Mouse (Mus musculus): ENCODE measurements around the gene Maml2. TPM values are rescaled to one million over a fixed set of nuclear protein-coding genes. Genes with fewer than 3 reads are reported as not detected.

The Maml2 gene
- polyA plus RNA-seq, 1 experiment from 2014 or later: 13.9 TPM

DNA sequence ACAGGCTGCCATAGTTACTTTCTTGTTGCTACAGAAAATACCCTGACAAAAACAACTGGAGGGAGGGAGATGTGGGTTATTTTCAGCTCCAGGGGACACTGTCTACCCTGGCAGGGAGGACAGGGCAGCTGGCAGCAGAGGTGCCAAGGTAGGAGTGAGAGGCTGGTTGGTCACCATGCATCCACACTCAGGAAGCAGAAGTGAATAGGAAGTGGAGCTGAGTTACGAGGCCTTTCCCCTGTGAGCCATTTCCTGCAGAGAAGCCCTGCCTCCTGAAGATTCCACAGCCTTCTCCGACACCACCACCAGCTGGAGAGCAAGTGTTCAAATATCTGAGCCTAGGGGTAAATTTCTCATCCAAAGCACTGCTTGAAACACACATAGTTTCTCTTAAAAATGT is 277.2 kb downstream of the Maml2 start:
- Histone ChIP-seq H3K36me3 (no peaks in the 10 kb centered on the region), H3K27me3 (replicated peaks) (no peaks in the 10 kb centered on the region), H3K9ac (no peak overlapping the region), H3K4me3 (no peak overlapping the region), H3K27ac (no peak overlapping the region), H3K4me2 (replicated peaks) (no peak overlapping the region), H3K4me1 (no peaks in the 10 kb centered on the region; the same call in 1 of the 2 replicates), H3K9me3 (no peaks in the 10 kb centered on the region)
- WGBS: 63% methylated on average over 2 of the region's 2 CpGs
- ATAC-seq (ENCODE audit: low FRiP score, low read depth): no peak

DNA sequence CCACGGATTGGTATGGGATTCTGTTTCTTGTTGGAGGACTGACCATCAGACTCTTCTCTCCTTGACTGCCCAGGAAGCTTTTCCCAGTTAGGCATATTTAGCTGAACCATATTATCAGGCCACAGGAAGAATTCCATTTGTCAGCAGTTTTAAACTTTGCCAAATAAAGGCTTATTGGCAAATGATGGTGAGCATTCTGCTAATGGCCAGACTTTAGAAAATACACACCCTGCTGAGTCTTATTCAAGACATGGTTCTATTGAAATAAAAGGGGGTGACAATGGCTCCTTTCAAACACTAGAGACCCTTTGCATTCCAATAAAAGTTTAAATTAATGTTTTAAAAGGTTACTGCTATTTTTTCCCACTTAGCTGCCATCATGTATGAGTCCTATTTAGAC is 279.4 kb downstream of the Maml2 start:
- Histone ChIP-seq H3K4me2 (replicated peaks) (no peak overlapping the region), H3K27ac (no peak overlapping the region), H3K4me1 (no peaks in the 10 kb centered on the region; the same call in 1 of the 2 replicates), H3K9ac (no peak overlapping the region), H3K4me3 (no peak overlapping the region), H3K9me3 (no peaks in the 10 kb centered on the region), H3K27me3 (replicated peaks) (no peaks in the 10 kb centered on the region), H3K36me3 (no peaks in the 10 kb centered on the region)
- no peak for ATAC-seq (ENCODE audit: low FRiP score, low read depth)
- 79% methylated on average over 1 of the region's 1 CpGs for WGBS

DNA sequence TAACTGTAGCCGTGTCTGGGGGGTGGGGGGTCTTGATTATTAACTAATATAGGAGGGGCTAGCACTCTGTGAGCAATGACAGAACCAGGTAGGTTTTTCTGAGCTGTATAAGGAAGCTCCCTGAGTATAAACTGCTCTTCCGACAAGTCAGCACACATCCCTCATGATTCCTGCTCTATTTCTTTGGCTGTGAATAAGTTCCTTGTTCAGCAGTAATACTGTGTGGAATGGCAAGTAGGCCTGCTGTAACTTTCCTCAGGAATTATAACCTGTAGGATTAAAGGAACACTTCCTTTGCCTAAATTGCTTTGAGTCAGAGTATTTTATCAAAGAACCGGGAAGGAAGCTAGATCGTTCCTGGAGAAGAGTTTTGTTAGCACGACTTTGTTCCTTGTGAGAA is 283.4 kb downstream of the Maml2 start:
- ATAC-seq (ENCODE audit: low FRiP score, low read depth): no peak
- 79% methylated on average over 5 of the region's 5 CpGs for WGBS
- Histone ChIP-seq H3K4me3 (no peak overlapping the region), H3K4me1 (peaks cover 7% of the 10 kb centered on the region; the same call in 1 of the 2 replicates), H3K27ac (no peak overlapping the region), H3K9me3 (no peaks in the 10 kb centered on the region), H3K36me3 (no peaks in the 10 kb centered on the region), H3K4me2 (replicated peaks) (no peak overlapping the region), H3K27me3 (replicated peaks) (no peaks in the 10 kb centered on the region), H3K9ac (no peak overlapping the region)

DNA sequence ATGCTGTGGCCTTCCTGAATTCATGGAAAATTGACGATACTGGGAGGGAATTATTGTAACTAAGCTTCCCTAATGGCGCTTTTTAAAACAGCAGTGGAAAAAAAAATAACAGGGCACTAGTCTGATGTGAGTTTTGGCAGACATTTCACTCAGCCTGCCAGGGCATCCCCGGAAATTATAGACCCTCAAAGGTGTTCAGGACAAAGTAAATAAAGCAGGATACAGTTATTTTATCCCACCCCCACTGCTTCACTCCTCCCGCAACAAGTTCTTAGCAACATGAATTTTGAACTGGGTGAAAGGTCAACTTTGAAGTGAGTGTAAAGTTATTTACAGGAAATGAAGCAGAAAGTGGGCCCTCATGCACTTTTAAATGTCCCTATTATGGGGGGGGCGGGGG is 286.2 kb downstream of the Maml2 start:
- no peak overlapping the region for H3K27ac ChIP-seq
- H3K4me3 ChIP-seq: no peak overlapping the region
- H3K4me1 ChIP-seq: peaks cover 17% of the 10 kb centered on the region
- no peaks in the 10 kb centered on the region for H3K9me3 ChIP-seq
- H3K4me2 ChIP-seq (replicated peaks): no peak overlapping the region
- no peak for ATAC-seq (ENCODE audit: low FRiP score, low read depth)
- H3K27me3 ChIP-seq (replicated peaks): no peaks in the 10 kb centered on the region
- H3K36me3 ChIP-seq: no peaks in the 10 kb centered on the region
- H3K9ac ChIP-seq: no peak overlapping the region
- 51% methylated on average over 5 of the region's 5 CpGs for WGBS

DNA sequence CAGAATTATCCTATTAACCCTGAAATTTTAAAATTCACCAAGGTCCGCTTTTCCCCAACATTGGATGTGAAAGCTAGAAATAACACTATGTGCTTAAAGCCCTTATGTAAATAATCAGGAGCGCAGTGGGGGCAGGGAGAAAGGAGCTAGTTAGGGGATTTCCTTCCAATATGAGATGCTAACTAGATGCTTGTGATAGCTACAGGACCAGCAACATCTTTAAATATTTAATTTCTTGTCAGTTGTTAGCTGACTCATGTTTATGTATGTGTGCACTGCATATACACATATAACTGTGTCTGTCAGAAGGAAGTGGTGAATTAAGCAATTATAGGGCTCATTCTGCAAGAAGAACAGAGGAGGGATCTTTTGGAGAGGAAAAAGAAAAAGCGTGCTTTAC is 286.7 kb downstream of the Maml2 start:
- Histone ChIP-seq H3K4me2 (replicated peaks) (no peak overlapping the region), H3K27ac (no peak overlapping the region), H3K4me3 (no peak overlapping the region), H3K36me3 (no peaks in the 10 kb centered on the region), H3K4me1 (peaks cover 17% of the 10 kb centered on the region), H3K27me3 (replicated peaks) (no peaks in the 10 kb centered on the region), H3K9me3 (no peaks in the 10 kb centered on the region), H3K9ac (no peak overlapping the region)
- WGBS: 81% methylated on average over 3 of the region's 3 CpGs
- ATAC-seq (ENCODE audit: low FRiP score, low read depth): no peak

DNA sequence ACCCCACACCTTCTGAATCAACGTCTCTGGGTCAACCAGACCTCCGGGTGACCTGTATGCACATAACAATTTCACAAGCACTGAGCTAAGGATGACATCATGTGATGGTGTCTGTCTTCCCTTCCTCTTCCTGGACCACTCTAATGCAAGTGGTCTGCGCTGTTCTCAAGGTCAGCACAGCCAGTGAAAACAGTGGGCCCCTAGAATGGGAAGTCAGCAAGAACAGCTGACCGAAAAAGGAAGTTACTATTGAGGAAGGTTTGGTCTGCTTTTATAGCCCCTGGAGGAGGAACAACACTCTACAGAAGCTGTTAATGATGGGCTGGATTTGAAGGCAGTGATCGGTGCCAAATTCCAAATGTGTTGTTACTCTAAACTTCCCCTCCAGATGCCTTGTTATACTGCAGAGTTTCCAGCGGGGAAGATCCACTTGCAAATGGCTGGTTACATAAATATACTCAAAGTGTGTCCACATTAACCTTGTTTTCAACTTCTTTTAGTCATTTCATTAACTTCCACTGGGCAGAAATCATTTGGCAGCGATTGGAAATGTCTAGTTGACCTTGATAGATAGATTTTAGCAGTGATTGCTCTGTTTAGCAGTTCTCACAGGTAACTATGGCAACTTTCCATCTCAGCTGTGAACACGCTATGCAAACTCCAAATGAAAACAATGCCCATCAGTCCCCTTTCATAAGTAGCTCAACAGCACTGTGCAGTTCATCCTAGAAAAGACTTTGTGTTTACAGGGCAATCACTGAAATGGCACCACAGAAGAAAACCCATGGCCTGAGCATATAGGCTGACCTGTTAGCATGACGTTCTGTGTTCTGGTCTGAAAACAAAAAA is 289.6 kb downstream of the Maml2 start:
- 59% methylated on average over 9 of the region's 9 CpGs for WGBS
- Histone ChIP-seq H3K27me3 (replicated peaks) (no peaks in the 10 kb centered on the region), H3K36me3 (no peaks in the 10 kb centered on the region), H3K27ac (no peak overlapping the region), H3K4me1 (peaks cover 17% of the 10 kb centered on the region), H3K4me2 (replicated peaks) (no peak overlapping the region), H3K9me3 (no peaks in the 10 kb centered on the region), H3K9ac (no peak overlapping the region), H3K4me3 (no peak overlapping the region)
- ATAC-seq (ENCODE audit: low FRiP score, low read depth): no peak

DNA sequence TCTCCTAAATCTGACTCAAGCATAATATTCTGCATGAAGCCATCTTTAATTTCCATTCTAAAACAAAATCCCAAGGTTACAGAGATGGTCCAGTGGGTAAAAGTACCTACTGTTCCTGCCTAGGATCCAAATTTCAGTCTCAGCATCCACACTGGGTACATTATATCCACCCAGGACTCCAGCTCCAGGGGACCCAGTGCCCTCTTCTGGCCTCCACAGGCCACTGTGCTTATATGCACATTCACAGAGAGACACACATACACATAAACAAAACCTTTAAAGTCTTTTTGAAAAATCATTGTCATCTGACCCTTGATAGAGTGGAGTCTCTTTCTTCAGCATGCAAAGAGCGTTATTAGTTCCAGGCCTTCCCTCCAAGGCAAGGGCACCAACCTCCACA is 291.0 kb downstream of the Maml2 start:
- no peaks in the 10 kb centered on the region for H3K27me3 ChIP-seq (replicated peaks)
- H3K36me3 ChIP-seq: no peaks in the 10 kb centered on the region
- peaks cover 10% of the 10 kb centered on the region for H3K4me1 ChIP-seq
- 96% methylated on average over 1 of the region's 1 CpGs for WGBS
- ATAC-seq (ENCODE audit: low FRiP score, low read depth): no peak
- no peak overlapping the region for H3K27ac ChIP-seq
- H3K4me2 ChIP-seq (replicated peaks): no peak overlapping the region
- no peaks in the 10 kb centered on the region for H3K9me3 ChIP-seq
- H3K9ac ChIP-seq: no peak overlapping the region
- H3K4me3 ChIP-seq: no peak overlapping the region

DNA sequence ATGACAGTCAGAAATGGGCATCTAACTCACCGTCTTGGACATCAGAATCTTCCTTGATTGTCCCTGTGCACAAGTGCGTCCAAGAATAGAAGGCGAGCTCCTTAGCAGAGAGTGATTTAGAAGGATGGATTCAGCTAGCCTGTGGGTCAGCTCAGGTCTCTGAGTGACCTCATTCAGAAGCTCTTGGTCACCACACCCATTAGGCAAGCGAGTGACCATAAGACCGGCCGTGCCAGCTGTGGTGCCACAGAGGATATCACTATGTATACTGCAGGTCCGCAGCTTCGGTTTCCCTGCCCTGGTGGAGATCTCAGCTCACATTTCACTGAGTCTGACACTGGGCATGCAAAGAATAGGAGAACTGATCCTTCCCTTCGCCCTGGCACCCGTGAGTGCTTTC is 294.9 kb downstream of the Maml2 start:
- Histone ChIP-seq H3K27ac (no peak overlapping the region), H3K36me3 (no peaks in the 10 kb centered on the region; the same call in 1 of the 2 replicates), H3K9me3 (no peaks in the 10 kb centered on the region), H3K4me2 (replicated peaks) (no peak overlapping the region), H3K4me1 (no peaks in the 10 kb centered on the region), H3K9ac (no peak overlapping the region), H3K4me3 (no peak overlapping the region), H3K27me3 (replicated peaks) (no peaks in the 10 kb centered on the region)
- ATAC-seq (ENCODE audit: low FRiP score, low read depth): no peak
- WGBS: 87% methylated on average over 10 of the region's 10 CpGs

DNA sequence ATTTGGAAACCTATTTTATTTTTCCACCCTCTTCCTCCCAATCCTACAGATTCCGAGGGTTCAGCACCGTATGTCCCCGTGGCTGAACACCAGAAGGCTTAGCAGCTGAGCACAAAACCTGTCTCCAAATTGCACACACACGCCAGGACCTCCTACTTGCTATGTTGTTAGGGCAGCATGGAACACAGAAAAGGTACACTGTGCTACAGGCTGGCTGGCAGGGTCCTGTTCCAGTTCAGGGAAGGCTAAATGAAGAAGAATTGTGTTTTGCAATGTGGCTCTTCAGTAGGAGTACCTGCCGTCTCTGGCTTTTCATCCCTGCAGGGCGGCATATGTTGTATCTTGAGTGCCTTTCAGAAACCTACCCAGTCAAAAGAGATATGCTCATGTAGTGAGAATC is 300.0 kb downstream of the Maml2 start:
- no peak overlapping the region for H3K27ac ChIP-seq
- no peak overlapping the region for H3K4me2 ChIP-seq (replicated peaks)
- no peaks in the 10 kb centered on the region for H3K4me1 ChIP-seq
- no peak overlapping the region for H3K4me3 ChIP-seq
- no peaks in the 10 kb centered on the region; the same call in 1 of the 2 replicates for H3K36me3 ChIP-seq
- no peaks in the 10 kb centered on the region for H3K27me3 ChIP-seq (replicated peaks)
- H3K9ac ChIP-seq: no peak overlapping the region
- WGBS: 89% methylated on average over 6 of the region's 6 CpGs
- no peak for ATAC-seq (ENCODE audit: low FRiP score, low read depth)
- no peaks in the 10 kb centered on the region for H3K9me3 ChIP-seq

DNA sequence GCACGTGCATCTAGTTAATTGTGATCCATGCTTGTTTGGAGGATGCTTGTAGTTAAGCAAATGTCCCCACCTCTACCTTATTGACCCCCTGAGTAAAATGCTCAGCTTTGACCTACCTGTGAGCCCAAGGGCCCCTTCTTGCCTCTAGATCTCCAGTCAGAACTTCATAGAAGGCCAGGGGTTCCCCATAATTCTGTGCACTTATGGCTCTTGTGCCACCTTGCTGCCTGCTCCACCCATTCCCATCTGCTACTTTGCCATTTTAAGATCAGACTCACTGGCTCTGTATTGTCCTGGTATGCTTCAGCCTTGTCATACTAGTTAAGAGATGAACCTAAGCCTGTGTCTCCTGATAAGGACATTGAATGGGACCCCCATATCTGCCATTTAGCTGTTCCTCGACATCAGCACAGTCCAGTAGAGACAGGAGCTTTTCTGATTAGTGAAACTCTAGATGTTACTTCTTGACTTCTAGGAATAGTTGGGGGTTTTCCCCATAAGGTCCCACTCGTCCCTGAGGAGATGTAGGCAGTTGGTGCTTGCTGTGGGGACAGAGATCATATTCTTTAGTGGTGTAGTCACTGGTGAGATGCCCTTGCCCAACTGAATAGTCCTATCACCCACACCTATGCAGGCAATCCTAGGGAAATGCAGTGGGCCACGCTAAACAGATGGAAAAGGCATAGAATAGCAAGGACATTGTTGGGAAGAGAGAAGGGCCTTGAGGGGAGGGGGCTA is 301.0 kb downstream of the Maml2 start:
- ATAC-seq (ENCODE audit: low FRiP score, low read depth): no peak
- Histone ChIP-seq H3K27me3 (replicated peaks) (no peaks in the 10 kb centered on the region), H3K4me3 (no peak overlapping the region), H3K27ac (no peak overlapping the region), H3K36me3 (no peaks in the 10 kb centered on the region; the same call in 1 of the 2 replicates), H3K9me3 (no peaks in the 10 kb centered on the region), H3K4me1 (no peaks in the 10 kb centered on the region), H3K9ac (no peak overlapping the region), H3K4me2 (replicated peaks) (no peak overlapping the region)
- WGBS: 83% methylated on average over 4 of the region's 4 CpGs

DNA sequence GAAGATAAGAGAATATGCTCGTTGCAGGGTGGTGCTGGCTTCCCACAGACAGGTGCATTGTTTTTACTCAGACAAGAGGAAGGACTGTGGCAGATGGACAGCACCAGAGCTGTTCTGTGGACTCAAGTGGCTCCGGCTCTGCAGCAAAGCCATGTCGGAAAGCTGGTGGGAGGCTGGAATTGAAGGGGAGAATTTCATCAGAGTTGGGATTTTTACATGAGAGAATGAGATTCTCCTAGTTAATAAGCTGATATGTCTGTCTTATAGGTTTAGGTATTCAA is 301.5 kb downstream of the Maml2 start:
- no peak for ATAC-seq (ENCODE audit: low FRiP score, low read depth)
- no peak overlapping the region for H3K4me2 ChIP-seq (replicated peaks)
- H3K9ac ChIP-seq: no peak overlapping the region
- no peaks in the 10 kb centered on the region for H3K27me3 ChIP-seq (replicated peaks)
- no peak overlapping the region for H3K4me3 ChIP-seq
- H3K9me3 ChIP-seq: no peaks in the 10 kb centered on the region
- H3K27ac ChIP-seq: no peak overlapping the region
- 81% methylated on average over 3 of the region's 3 CpGs for WGBS
- H3K4me1 ChIP-seq: no peaks in the 10 kb centered on the region
- no peaks in the 10 kb centered on the region; the same call in 1 of the 2 replicates for H3K36me3 ChIP-seq

DNA sequence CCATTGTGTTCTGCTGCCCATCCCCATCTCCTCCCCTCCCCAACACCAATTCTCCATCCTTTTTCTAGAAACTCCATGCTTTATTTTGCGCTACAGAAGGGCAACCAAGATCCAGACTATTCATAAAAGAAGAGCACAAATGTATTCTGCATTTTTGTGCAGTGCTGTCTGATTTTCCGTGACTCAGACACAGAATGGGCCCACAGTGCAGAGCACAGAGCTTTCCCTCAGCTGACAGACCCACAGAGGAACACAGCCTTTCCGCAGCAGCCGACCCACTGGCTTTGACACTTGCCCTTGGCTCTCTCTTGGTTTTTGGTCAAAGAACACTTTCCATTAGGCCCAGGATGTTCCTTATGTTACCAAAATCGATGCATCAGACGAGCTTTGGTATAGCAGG is 302.0 kb downstream of the Maml2 start:
- Histone ChIP-seq H3K4me3 (no peak overlapping the region), H3K9me3 (no peaks in the 10 kb centered on the region), H3K9ac (no peak overlapping the region), H3K4me2 (replicated peaks) (no peak overlapping the region), H3K27ac (no peak overlapping the region), H3K36me3 (no peaks in the 10 kb centered on the region; the same call in 1 of the 2 replicates), H3K27me3 (replicated peaks) (no peaks in the 10 kb centered on the region), H3K4me1 (no peaks in the 10 kb centered on the region)
- no peak for ATAC-seq (ENCODE audit: low FRiP score, low read depth)
- 93% methylated on average over 6 of the region's 6 CpGs for WGBS

DNA sequence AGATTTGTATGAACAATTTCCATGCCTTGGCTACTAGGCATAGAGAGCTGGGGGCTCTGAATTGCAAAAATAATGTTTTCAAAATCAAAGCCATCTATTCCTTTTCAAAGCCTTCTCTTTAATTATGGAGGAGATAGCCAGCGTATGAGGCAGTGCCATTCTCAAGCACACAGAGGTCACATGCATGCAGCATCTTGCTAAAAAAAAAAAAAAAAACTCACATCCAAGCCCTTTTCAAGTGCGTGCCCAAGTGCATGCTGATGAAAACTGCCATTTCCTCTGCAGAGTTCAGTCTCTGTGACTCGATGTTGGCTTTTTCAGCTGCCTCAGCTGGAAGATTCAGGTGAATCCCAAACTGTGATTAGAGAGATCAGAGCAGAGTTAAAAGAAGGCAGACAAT is 304.0 kb downstream of the Maml2 start:
- WGBS: 87% methylated on average over 3 of the region's 3 CpGs
- H3K4me2 ChIP-seq (replicated peaks): no peak overlapping the region
- H3K9ac ChIP-seq: no peak overlapping the region
- H3K4me3 ChIP-seq: no peak overlapping the region
- H3K27me3 ChIP-seq (replicated peaks): no peaks in the 10 kb centered on the region
- H3K4me1 ChIP-seq: no peaks in the 10 kb centered on the region
- no peaks in the 10 kb centered on the region for H3K36me3 ChIP-seq
- no peak for ATAC-seq (ENCODE audit: low FRiP score, low read depth)
- no peak overlapping the region for H3K27ac ChIP-seq
- no peaks in the 10 kb centered on the region for H3K9me3 ChIP-seq
